ENCODE assay signal across 32 mouse cellular contexts in the genomic region with DNA sequence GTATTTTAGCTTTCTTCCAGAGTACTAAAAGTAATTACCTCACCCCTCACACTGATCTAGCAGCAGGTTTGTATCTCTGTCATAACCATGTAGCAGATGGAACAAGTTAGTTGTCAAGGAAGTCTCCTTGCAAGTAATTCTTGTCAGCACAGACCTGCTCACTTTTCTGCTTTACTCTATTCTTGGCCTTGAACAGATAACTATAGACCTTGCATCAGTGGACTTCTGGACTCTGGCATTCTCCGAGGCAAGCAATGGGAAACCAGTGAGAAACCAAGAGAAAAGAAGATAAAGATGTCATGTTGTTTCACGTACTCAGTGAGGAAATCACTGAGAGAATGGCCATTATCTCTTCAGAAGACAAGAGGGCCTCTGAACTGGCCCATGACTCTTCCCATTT.
"Had no signal": no experiment of that assay in that cellular context is flagged by ENCODE, and none has a peak within 500 bp of the region (broad histone marks: within the 10 kb centered on the region; RNA-seq: fewer than 3 reads in every experiment).

No protein-coding gene starts in this region.

- H3K27ac ChIP-seq: limb, embryonic 10.5 days; limb, embryonic 12.5 days; limb, embryonic 13.5 days; limb, embryonic 15.5 days; liver, embryonic 12.5 days; liver, embryonic 13.5 days; liver, embryonic 14.5 days; liver, embryonic 15.5 days; lung, embryonic 15.5 days; macrophage; midbrain, embryonic 10.5 days; midbrain, embryonic 12.5 days; midbrain, embryonic 13.5 days; midbrain, embryonic 15.5 days; neural tube, embryonic 12.5 days had no signal

- H3K9ac ChIP-seq: limb, embryonic 12.5 days; limb, embryonic 13.5 days; limb, embryonic 15.5 days; liver, embryonic 12.5 days; liver, embryonic 13.5 days; liver, embryonic 14.5 days; liver, embryonic 15.5 days; liver, postnatal 0 days; lung, embryonic 14.5 days; lung, embryonic 15.5 days; midbrain, embryonic 12.5 days; midbrain, embryonic 13.5 days; midbrain, embryonic 15.5 days; neural tube, embryonic 12.5 days had no signal

- H3K27me3 ChIP-seq: limb, embryonic 12.5 days; limb, embryonic 13.5 days; limb, embryonic 15.5 days; liver, embryonic 12.5 days; liver, embryonic 13.5 days; liver, embryonic 15.5 days; lung, embryonic 15.5 days; megakaryocyte, embryonic 14.5 days; midbrain, embryonic 12.5 days; midbrain, embryonic 13.5 days; midbrain, embryonic 15.5 days; neural tube, embryonic 12.5 days had no signal

- H3K36me3 ChIP-seq: limb, embryonic 10.5 days; limb, embryonic 12.5 days; limb, embryonic 13.5 days; limb, embryonic 15.5 days; liver, embryonic 12.5 days; liver, embryonic 13.5 days; liver, embryonic 15.5 days; lung, embryonic 15.5 days; midbrain, embryonic 10.5 days; midbrain, embryonic 12.5 days; midbrain, embryonic 13.5 days; midbrain, embryonic 15.5 days; neural tube, embryonic 12.5 days had no signal

- H3K4me2 ChIP-seq: limb, embryonic 12.5 days; limb, embryonic 13.5 days; limb, embryonic 15.5 days; liver, embryonic 11.5 days; liver, embryonic 12.5 days; liver, embryonic 13.5 days; liver, embryonic 15.5 days; lung, embryonic 14.5 days; lung, embryonic 15.5 days; midbrain, embryonic 11.5 days; midbrain, embryonic 12.5 days; midbrain, embryonic 13.5 days; midbrain, embryonic 15.5 days; neural tube, embryonic 12.5 days had no signal

- H3K4me3 ChIP-seq: limb, embryonic 10.5 days; limb, embryonic 12.5 days; limb, embryonic 13.5 days; limb, embryonic 15.5 days; liver, embryonic 12.5 days; liver, embryonic 13.5 days; liver, embryonic 15.5 days; lung, embryonic 15.5 days; megakaryocyte, embryonic 14.5 days; midbrain, embryonic 10.5 days; midbrain, embryonic 12.5 days; midbrain, embryonic 13.5 days; midbrain, embryonic 15.5 days; myocyte; neural tube, embryonic 12.5 days had no signal

- ATAC-seq: liver, embryonic 12.5 days; liver, postnatal 0 days; lung, postnatal 0 days; midbrain, embryonic 13.5 days; midbrain, embryonic 15.5 days; midbrain, embryonic 16.5 days had no signal

- H3K9me3 ChIP-seq: limb, embryonic 10.5 days; limb, embryonic 12.5 days; limb, embryonic 13.5 days; limb, embryonic 15.5 days; liver, embryonic 12.5 days; liver, embryonic 13.5 days; liver, embryonic 15.5 days; lung, embryonic 15.5 days; megakaryocyte, embryonic 14.5 days; midbrain, embryonic 10.5 days; midbrain, embryonic 12.5 days; midbrain, embryonic 13.5 days; midbrain, embryonic 15.5 days; neural tube, embryonic 12.5 days had no signal

- H3K4me1 ChIP-seq: limb, embryonic 12.5 days; limb, embryonic 15.5 days; liver, embryonic 12.5 days; liver, embryonic 13.5 days; liver, embryonic 15.5 days; lung, embryonic 15.5 days; megakaryocyte, embryonic 14.5 days had no signal

- DNase-seq: left cerebral cortex, postnatal 4 days; liver; liver, embryonic 13.5 days; liver, postnatal 0 days; lung, adult 18-20 months; lung, adult 2 months; lung, embryonic 14.5 days; lung, postnatal 10 days; lung, postnatal 14 days; lung, postnatal 36 days; lung, postnatal 4 days; midbrain, embryonic 14.5 days had no signal
